Mouse (Mus musculus) heart, postnatal 25 days (tissue): ENCODE measurements around the gene Prcd. TPM values are rescaled to one million over a fixed set of nuclear protein-coding genes. Genes with fewer than 3 reads are reported as not detected.

ENCODE experiments used
- DNase-seq: peaks from one replicate; pipeline ENCODE4 v3.0.0; 2022; ENCODE audit warnings: low spot score
- intact Hi-C: fragments of 180-260 bp; cut with DNase I; formaldehyde crosslinking; loops from one replicate; pipeline ENCODE4 v1.15.1; 2025
- total RNA-seq, 2 experiments: library from RNA; stranded (reverse); gene quantifications; 2 replicates each; pipeline ENCODE4 v1.2.3; 2021

Prcd gene
- total RNA-seq, 2 experiments from 2014 or later = 1.0 to 1.6 TPM

DNA sequence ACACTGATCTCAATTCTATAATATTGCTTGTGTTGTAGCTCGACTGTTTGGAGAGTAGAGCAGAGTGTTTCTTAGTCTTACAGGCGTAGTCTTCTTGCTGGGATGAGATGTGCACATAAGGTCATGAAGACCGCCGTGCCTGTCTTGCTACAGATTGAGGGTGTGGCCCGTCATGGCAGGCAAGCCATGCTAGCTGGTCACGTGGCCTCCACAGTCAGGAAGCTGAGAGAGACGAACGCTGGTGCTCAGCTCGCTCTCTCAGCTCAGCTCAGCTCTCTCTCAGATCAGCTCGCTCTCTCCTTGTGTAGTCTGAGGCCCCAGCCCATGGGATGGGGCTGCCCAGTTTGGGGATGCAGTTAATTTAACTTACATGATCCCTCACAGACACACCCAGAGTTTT, 57.5 kb downstream of the Prcd start:
- intact Hi-C loops = loop anchor here (5.0 kb wide), 1 partner anchor 42 kb away; no protein-coding TSS in a partner anchor

DNA sequence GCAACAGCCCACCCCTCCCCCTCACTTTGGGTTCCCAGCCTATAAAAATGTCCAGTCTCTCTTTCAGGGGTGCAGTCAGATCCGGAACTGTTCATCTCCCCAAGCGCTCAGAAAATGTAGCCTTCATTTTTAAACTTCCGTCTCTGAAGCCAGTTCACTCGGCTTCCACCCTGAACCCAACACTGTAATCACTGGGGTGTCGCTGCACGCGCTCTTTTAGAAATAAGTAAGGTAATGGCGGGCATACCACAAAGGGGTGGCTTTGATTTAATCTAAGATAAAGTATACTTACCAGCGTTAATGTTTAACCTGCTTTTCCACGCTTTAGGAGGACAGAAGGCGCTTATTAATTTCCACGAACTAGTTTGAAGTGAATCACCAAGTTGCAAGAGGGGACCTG, 60.7 kb downstream of the Prcd start:
- intact Hi-C loops = loop anchor here (5.0 kb wide), 1 partner anchor 38 kb away; no protein-coding TSS in a partner anchor
- DNase-seq = no peak

More for the DNA sequence above, 57.5 kb downstream of the Prcd start:
- DNase-seq = no peak

Other genes with a start within 250 kb of the Prcd start
- gene Rnf157, start 240.5 kb upstream of the Prcd start, total RNA-seq = 1 to 10 TPM; 3.9 to 4.1 TPM
- 10 to 100 TPM; 36.7 to 37.9 TPM for gene Ubald2, start 219.4 kb upstream of the Prcd start, total RNA-seq
- gene Qrich2, start 187.3 kb upstream of the Prcd start, total RNA-seq = not detected
- 10 to 100 TPM; 33.2 to 35.1 TPM for gene Prpsap1, start 159.3 kb upstream of the Prcd start, total RNA-seq
- 1 to 10 TPM; 1.4 to 1.9 TPM for gene Sphk1, start 122.6 kb upstream of the Prcd start, total RNA-seq
- 10 to 100 TPM; 31.4 to 37.1 TPM for gene Ube2o, start 72.1 kb upstream of the Prcd start, total RNA-seq
- gene Aanat, start 67.1 kb upstream of the Prcd start, total RNA-seq = not detected
- 10 to 100 TPM; 10.6 to 12.8 TPM for gene Rhbdf2, start 26.5 kb upstream of the Prcd start, total RNA-seq
- gene Cygb, start 779 bp downstream of the Prcd start, total RNA-seq = 10 to 100 TPM; 34.8 to 49.8 TPM
- gene St6galnac1, start 122.0 kb downstream of the Prcd start, total RNA-seq = not detected
- gene Mxra7, start 174.5 kb downstream of the Prcd start, total RNA-seq = 10 to 100 TPM; 17.2 to 23.2 TPM
- gene Mettl23, start 189.7 kb downstream of the Prcd start, total RNA-seq = 10 to 100 TPM; 36.6 to 39.4 TPM
- 10 to 100 TPM; 37.1 to 37.7 TPM for gene Jmjd6, start 189.9 kb downstream of the Prcd start, total RNA-seq
- gene Mfsd11, start 198.9 kb downstream of the Prcd start, total RNA-seq = 10 to 100 TPM; 34.0 to 36.9 TPM
- gene Srsf2, start 199.6 kb downstream of the Prcd start, total RNA-seq = 100 to 1,000 TPM in 1 of 2 experiments, 10 to 100 TPM in 1; 97.1 to 103 TPM